Mouse (Mus musculus): ENCODE measurements around the gene Thra.

GRCm38 (mm10) chr11:98767713-98768112 lies 27.3 kb downstream of the Thra start:
- TF ChIP-seq CTCF (IDR thresholded peaks at IDR 0.05; ENCODE audit: extremely low read depth, insufficient read depth, insufficient read length, insufficient replicate concordance) (no peak), POLR2A (IDR thresholded peaks at IDR 0.05; ENCODE audit: low read depth, low read length) (no peak)

All from spleen, adult 2 months (tissue).